Mouse (Mus musculus) E14TG2a.4 (cell line): ENCODE data around the gene Disp1.

Experiments
- CTCF ChIP-seq: conservative IDR thresholded peaks from 2 replicates; pipeline ENCODE4 v1.5.1; 2014; ENCODE audit warnings: low read length
- NANOG ChIP-seq: IDR thresholded peaks from 2 replicates; pipeline ENCODE4 v1.6.1; 2014; ENCODE audit warnings: borderline replicate concordance, low read length, mixed read lengths

DNA sequence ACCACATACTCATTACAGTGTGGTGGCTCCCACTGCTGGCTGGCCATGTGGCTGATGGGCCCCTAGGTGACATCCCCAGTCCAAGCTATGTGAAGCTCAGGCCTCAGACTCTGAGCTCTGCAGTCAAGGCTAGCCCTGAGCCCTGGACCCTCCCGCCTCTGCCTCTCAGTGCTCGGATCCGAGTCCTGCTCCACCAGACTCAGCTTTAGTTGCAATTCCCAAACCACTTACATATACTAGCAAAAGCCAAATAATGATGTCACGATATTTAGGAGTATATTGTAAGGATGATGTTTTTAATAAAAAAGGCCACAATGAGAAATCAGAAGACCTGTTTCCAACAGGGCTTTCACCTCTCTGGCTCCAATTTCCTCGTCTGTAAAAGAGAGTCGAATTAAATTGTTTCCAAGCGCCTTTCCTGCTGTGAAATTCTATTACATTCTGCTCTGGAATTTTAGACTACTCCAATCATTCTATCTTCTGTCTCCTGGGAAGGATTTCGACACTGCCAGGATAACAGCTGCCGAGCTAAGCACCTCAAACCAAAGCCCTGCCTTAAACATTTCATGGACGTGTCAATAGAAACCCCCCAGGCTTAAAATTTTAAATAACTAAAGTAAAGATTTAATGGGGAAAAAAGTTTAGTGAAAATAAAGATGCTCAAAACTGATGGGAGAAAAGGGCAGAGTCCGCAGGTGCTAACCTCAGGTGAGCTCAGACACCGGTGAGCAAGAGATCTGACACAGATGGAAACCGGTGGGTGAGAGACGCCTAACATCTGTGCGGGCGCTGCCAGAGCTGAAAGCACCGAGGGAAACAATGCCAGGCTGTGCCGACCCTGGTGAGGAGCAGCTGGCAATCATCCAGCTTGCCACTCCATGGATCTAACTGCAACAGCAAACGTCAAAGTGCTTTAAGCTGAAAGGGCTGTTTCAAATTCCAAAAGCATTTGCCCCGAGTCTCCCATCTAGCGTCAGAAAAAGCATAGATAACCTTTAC, 103.2 kb downstream of the Disp1 start:
- TF ChIP-seq CTCF (no peak), NANOG (no peak)
